Mouse (Mus musculus): Measurements from ENCODE around the gene Ccdc8. TPM values are rescaled to one million over a fixed set of nuclear protein-coding genes. Genes with fewer than 3 reads are reported as not detected.

Gene Ccdc8
- polyA plus RNA-seq, 1 experiment from 2014 or later: 28.1 TPM

GRCm38 (mm10) chr7:17002375-17003195, 10.1 kb downstream of the Ccdc8 start:
- peak; percentile 66 for ATAC-seq
- no peak overlapping the region for H3K9ac ChIP-seq
- WGBS: 13% methylated on average over 7 of the region's 7 CpGs

DNA sequence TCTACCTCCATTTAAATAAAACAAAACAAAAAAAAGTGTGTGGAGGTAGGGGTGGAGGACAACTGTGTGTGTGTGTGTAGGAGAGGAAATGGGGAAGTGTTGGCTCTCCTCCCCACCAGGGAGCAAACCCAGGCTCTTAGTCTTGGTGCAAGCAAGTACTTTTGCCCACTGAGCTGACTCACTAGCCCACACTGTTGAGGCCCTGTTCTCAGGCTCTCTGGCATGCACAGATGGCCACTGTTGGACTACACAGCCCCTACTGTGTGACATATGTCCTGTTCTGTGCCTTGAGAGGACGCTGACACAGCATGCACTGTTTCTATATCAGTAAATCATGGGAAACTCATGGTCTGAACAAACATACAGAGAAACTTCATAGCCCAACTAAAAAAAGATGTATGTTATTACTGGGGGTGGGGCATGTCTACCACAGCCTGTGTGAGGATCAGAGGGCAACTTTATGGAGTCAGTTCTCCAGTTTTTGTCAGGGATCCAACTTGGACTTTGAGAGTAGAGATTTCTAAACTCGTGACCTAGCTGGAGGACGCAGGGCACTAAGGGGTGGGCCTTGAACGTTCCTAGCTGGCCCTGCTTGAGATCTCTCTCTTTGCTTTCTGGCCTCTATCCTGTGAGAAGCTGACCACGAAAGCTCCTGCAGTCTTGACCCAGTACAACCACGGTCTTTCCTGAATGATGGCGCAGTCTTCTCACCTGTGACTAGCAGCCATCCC, 10.9 kb downstream of the Ccdc8 start:
- ATAC-seq: peak; percentile 69
- Histone ChIP-seq H3K27me3 (replicated peaks) (no peaks in the 10 kb centered on the region), H3K9ac (no peak overlapping the region)

More at GRCm38 (mm10) chr7:17002375-17003195, 10.1 kb downstream of the Ccdc8 start:
- Histone ChIP-seq H3K4me2 (replicated peaks) (no peak overlapping the region), H3K27ac (peak overlapping the region; percentile 59), H3K4me1 (replicated peaks) (peaks cover 22% of the 10 kb centered on the region), H3K4me3 (replicated peaks) (no peak overlapping the region), H3K36me3 (peaks cover 51% of the 10 kb centered on the region), H3K27me3 (replicated peaks) (no peaks in the 10 kb centered on the region), H3K9me3 (no peaks in the 10 kb centered on the region)

DNA sequence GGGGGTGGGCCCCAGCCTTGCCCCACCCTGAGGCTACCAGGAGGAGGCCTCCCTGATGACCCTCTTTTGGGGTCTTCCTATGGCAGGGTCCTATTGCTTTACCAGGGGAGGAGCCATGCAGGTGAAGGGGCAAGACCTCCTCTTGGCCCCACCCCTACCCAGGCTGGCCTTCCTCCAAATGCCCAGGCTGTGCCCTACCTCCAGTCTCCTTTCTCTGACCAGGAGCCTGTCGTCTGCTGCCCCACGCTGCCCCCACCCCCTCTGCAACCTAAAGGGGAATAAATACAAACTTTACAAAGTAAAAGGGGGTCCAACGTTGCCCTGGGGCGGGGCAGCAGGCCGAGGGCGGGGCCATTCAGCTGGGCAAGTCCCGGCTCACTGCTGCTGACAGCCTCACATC, 12.2 kb downstream of the Ccdc8 start:
- Histone ChIP-seq H3K27ac (no peak overlapping the region), H3K4me1 (replicated peaks) (peaks cover 11% of the 10 kb centered on the region; the same call in 1 of the 2 replicates), H3K4me3 (replicated peaks) (no peak overlapping the region), H3K4me2 (replicated peaks) (no peak overlapping the region), H3K9ac (no peak overlapping the region), H3K36me3 (peaks cover 50% of the 10 kb centered on the region), H3K27me3 (replicated peaks) (no peaks in the 10 kb centered on the region), H3K9me3 (no peaks in the 10 kb centered on the region)
- no peak for ATAC-seq
- WGBS: 78% methylated on average over 7 of the region's 7 CpGs

More for the DNA sequence above, 10.9 kb downstream of the Ccdc8 start:
- Histone ChIP-seq H3K4me2 (replicated peaks) (no peak overlapping the region), H3K36me3 (peaks cover 48% of the 10 kb centered on the region), H3K27ac (peak overlapping the region; percentile 59), H3K4me3 (replicated peaks) (no peak overlapping the region), H3K4me1 (replicated peaks) (peaks cover 14% of the 10 kb centered on the region; the same call in 1 of the 2 replicates), H3K9me3 (no peaks in the 10 kb centered on the region)
- WGBS: 68% methylated on average over 7 of the region's 7 CpGs

DNA sequence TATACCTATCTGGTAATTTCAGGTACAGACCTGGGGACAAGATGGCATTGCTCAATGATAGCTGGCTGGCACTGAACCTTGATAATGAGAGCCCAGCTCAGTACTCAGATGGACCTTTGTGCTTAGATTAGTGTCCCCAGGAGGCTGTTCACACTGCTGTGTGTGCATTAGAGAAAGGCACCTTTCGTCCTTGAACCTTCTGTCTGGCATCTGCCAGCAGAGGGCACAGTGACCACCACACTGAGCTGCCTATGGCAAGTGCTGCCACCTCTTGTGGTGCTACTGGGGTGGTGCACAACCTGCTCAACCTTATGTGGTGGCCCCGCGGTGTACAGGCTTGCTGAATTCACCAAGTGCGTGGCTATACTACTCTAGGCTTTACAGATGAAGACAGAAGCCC, 14.8 kb downstream of the Ccdc8 start:
- Histone ChIP-seq H3K27ac (no peak overlapping the region), H3K9ac (no peak overlapping the region), H3K4me2 (replicated peaks) (no peak overlapping the region), H3K36me3 (peaks cover 53% of the 10 kb centered on the region), H3K9me3 (no peaks in the 10 kb centered on the region), H3K27me3 (replicated peaks) (no peaks in the 10 kb centered on the region), H3K4me1 (replicated peaks) (peaks cover 11% of the 10 kb centered on the region; the same call in 1 of the 2 replicates), H3K4me3 (replicated peaks) (no peak overlapping the region)
- WGBS: 80% methylated on average over 4 of the region's 4 CpGs
- no peak for ATAC-seq

DNA sequence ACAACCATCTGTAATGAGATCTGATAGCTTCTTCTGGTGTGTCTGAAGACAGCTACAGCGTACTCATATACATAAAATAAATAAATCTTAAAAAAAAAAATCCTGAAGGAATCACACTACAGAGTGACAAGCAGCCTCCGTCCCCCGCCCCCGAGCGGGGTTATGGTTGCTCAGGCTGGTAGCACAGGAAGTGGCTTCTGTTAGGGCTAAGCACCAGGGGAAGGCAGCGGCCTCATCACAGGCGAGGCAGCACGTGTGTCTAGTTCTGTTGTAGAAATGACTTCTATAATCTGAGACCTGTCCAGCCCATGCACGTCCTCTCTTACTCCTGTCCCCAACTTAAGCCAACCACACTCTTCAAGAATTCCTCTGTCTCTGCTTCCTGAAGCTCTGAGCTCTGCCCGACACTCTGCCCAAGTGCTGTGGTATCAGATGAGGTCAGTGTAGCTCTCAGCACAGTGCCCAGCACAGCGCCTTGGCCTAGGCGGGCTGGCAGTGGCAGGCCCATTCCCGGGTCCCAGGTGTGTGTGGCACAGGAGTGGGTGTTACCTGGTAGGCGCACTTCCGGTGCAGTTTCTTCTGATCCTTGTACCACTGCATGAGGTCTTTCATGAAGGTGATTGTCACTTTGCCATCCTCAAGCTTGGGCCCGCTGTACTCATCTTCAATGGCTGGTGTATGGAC, 17.0 kb downstream of the Ccdc8 start:
- WGBS: 89% methylated on average over 16 of the region's 16 CpGs
- Histone ChIP-seq H3K9ac (no peak overlapping the region), H3K27me3 (replicated peaks) (no peaks in the 10 kb centered on the region), H3K4me1 (replicated peaks) (0 out of 2 replicates have a peak, but pooled peaks cover 6% of the 10 kb centered on the region), H3K36me3 (peaks cover 74% of the 10 kb centered on the region), H3K9me3 (no peaks in the 10 kb centered on the region), H3K4me2 (replicated peaks) (no peak overlapping the region), H3K27ac (no peak overlapping the region), H3K4me3 (replicated peaks) (no peak overlapping the region)
- no peak for ATAC-seq

GRCm38 (mm10) chr7:17010010-17010347, 17.5 kb downstream of the Ccdc8 start:
- no peak overlapping the region for H3K4me3 ChIP-seq (replicated peaks)
- peaks cover 75% of the 10 kb centered on the region for H3K36me3 ChIP-seq
- H3K9me3 ChIP-seq: no peaks in the 10 kb centered on the region
- no peaks in the 10 kb centered on the region for H3K27me3 ChIP-seq (replicated peaks)
- no peak overlapping the region for H3K4me2 ChIP-seq (replicated peaks)
- no peak overlapping the region for H3K27ac ChIP-seq
- H3K4me1 ChIP-seq (replicated peaks): 0 out of 2 replicates have a peak, but pooled peaks cover 3% of the 10 kb centered on the region
- no peak for ATAC-seq
- no peak overlapping the region for H3K9ac ChIP-seq
- WGBS: 89% methylated on average over 5 of the region's 5 CpGs

DNA sequence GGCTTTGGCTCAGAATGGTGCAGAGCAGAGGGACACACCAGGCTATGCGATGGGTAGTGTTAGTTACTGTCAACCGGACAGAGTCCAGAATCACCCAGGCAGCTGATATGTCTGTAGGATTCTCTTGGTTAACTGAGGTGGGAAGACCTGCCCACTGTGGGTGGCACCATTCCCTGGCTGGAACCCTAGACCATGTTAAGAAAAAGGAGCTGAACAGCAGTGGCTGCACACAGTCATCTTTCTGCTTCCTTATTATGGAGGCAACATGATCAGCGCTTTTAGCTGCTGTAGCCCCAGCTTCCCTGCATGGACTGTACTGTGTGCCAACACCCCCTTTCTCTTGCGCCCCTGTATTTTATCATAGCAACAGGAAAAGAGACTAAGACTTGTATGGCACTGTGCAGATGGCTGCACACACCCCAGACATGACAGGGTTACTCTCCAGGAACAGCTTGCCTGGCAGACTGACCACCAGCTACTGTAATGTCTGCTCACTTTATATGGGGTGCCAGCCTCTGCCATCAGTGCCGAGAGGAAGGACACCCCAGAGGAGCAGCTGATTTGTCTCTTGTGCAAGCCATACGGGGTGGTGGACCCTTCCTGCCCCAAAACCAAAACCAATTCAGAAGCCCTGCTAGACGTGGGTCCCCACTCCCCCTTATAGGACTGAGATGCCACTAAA, 19.5 kb downstream of the Ccdc8 start:
- Histone ChIP-seq H3K9me3 (no peaks in the 10 kb centered on the region), H3K4me3 (replicated peaks) (no peak overlapping the region), H3K4me2 (replicated peaks) (no peak overlapping the region), H3K9ac (no peak overlapping the region), H3K36me3 (peaks cover 68% of the 10 kb centered on the region), H3K27ac (no peak overlapping the region), H3K27me3 (replicated peaks) (no peaks in the 10 kb centered on the region), H3K4me1 (replicated peaks) (0 out of 2 replicates have a peak, but pooled peaks cover 2% of the 10 kb centered on the region)
- no peak for ATAC-seq
- 95% methylated on average over 7 of the region's 7 CpGs for WGBS

GRCm38 (mm10) chr7:17015381-17015780, 22.9 kb downstream of the Ccdc8 start:
- WGBS: 86% methylated on average over 6 of the region's 6 CpGs
- H3K9ac ChIP-seq: no peak overlapping the region
- no peak overlapping the region for H3K27ac ChIP-seq
- H3K4me1 ChIP-seq (replicated peaks): peaks cover 12% of the 10 kb centered on the region
- no peak for ATAC-seq
- no peaks in the 10 kb centered on the region for H3K9me3 ChIP-seq
- H3K4me2 ChIP-seq (replicated peaks): no peak overlapping the region
- H3K4me3 ChIP-seq (replicated peaks): no peak overlapping the region
- peaks cover 60% of the 10 kb centered on the region for H3K36me3 ChIP-seq
- no peaks in the 10 kb centered on the region for H3K27me3 ChIP-seq (replicated peaks)

DNA sequence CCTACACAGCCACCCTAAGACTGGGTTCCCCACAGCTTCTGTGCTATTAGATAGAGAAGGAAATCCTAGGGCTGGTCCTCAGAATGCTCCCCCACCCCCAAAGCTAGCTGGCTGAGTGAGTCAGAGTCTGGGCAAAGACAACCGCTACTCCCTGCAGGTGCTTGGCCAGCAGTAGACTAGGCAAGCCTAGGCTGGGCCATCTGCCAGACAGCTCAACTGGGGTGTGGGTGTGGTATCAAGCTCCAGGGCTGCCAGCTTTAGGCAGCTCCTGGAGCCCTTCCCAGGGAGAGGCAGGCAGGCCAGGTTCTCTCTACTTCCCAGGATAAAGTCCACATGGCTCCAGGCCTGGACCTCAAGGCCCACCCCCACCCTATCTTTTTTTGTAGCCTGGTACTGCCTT, 24.5 kb downstream of the Ccdc8 start:
- peak; percentile 97 for ATAC-seq
- Histone ChIP-seq H3K36me3 (peaks cover 65% of the 10 kb centered on the region), H3K9me3 (no peaks in the 10 kb centered on the region), H3K4me2 (replicated peaks) (0 out of 2 replicates have a peak overlapping the region, but pooled peaks have one; percentile 0), H3K9ac (no peak overlapping the region), H3K4me3 (replicated peaks) (no peak overlapping the region), H3K4me1 (replicated peaks) (peaks cover 12% of the 10 kb centered on the region), H3K27me3 (replicated peaks) (no peaks in the 10 kb centered on the region), H3K27ac (peak overlapping the region; percentile 49)
- WGBS: 28% methylated on average over 1 of the region's 1 CpGs

- no peak for ATAC-seq
- H3K4me1 ChIP-seq (replicated peaks): peaks cover 12% of the 10 kb centered on the region
- whole genome bisulfite sequencing: 82% methylated on average over 2 of the region's 2 CpGs
- no peaks in the 10 kb centered on the region for H3K27me3 ChIP-seq (replicated peaks)
- no peaks in the 10 kb centered on the region for H3K9me3 ChIP-seq
- H3K9ac ChIP-seq: peak overlapping the region; percentile 14; the same call in 1 of the 2 replicates
- H3K36me3 ChIP-seq: peaks cover 62% of the 10 kb centered on the region
- peak overlapping the region; percentile 49 for H3K27ac ChIP-seq
- no peak overlapping the region for H3K4me2 ChIP-seq (replicated peaks)
- H3K4me3 ChIP-seq (replicated peaks): no peak overlapping the region
Measured at GRCm38 (mm10) chr7:17017921-17018320, 25.4 kb downstream of the Ccdc8 start.

DNA sequence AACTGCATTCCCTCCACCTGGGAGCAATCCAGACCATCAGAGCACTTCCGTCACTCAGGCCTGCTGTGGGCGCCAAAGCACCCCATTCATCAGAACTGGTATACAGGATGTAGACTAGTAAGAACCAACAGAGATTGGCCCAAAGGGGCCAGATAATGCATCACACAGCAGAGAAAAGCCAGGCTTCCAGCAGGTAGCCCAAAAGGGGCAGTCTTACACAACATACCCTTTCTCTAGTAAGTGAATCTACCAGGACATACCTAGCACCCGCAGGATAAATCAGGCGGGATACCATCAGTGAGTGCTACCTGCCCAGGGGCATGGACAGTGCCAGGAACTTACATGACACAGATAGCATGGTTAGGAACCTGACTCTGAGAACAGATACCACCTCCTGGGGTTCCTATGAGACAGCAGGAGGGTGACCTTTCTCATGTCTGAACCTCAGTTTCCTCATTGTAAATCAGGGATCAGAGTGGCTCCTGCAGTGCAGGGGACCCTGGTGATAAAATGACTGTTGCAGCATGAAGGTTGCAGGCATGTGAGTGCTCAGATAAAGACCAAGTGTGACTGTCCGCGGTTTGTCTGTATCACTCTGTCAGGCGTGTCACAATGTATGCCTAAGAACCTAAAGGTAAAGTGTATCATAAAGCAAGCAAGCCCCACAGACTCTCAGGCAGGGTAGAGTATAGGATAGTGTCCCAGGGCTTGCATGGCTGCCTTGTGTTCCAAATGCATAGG, 27.1 kb downstream of the Ccdc8 start:
- H3K27ac ChIP-seq: no peak overlapping the region
- no peak for ATAC-seq
- no peaks in the 10 kb centered on the region for H3K27me3 ChIP-seq (replicated peaks)
- WGBS: 87% methylated on average over 7 of the region's 7 CpGs
- no peak overlapping the region for H3K4me3 ChIP-seq (replicated peaks)
- no peak overlapping the region for H3K9ac ChIP-seq
- H3K4me1 ChIP-seq (replicated peaks): peaks cover 25% of the 10 kb centered on the region
- no peaks in the 10 kb centered on the region for H3K9me3 ChIP-seq
- no peak overlapping the region for H3K4me2 ChIP-seq (replicated peaks)
- H3K36me3 ChIP-seq: peaks cover 45% of the 10 kb centered on the region

Data from intestine, embryonic 15.5 days (tissue).